Mouse (Mus musculus) layer of hippocampus, adult 2 months (tissue): Measurements from ENCODE around the gene Peg3. TPM values are rescaled to one million over a fixed set of nuclear protein-coding genes. Genes with fewer than 3 reads are reported as not detected.
A peak's percentile ranks its signal among the peaks of the same experiment; 100 is the strongest.

ENCODE experiments used
- DNase-seq, 2 experiments: peaks; one replicate each; pipeline ENCODE4 v3.0.0; 2022; ENCODE audit warnings: low spot score in 2 of 2
- H3K27ac ChIP-seq: fragments of 200-600 bp; 2 replicates; pipeline ENCODE4 v1.8.1; 2022
- H3K4me3 ChIP-seq: fragments of 200-600 bp; 2 replicates; pipeline ENCODE4 v1.8.1; 2022; ENCODE audit warnings: mild to moderate bottlenecking
- CTCF ChIP-seq: fragments of 200-600 bp; conservative IDR thresholded peaks from 2 replicates; pipeline ENCODE4 v1.8.1; 2022; ENCODE audit warnings: antibody characterized with exemption, mild to moderate bottlenecking, moderate library complexity
- total RNA-seq, 2 experiments: library from RNA; stranded (reverse); gene quantifications; 2 replicates each; pipeline ENCODE4 v1.2.3; 2021

Gene Peg3
- total RNA-seq, 2 experiments from 2014 or later, result 172 to 173 TPM

- Histone ChIP-seq H3K4me3 (no peak overlapping the region), H3K27ac (no peak overlapping the region)
- DNase-seq, result no peak
- no peak for TF ChIP-seq CTCF
Measured at GRCm38 (mm10) chr7:6744281-6744904, 14.2 kb upstream of the Peg3 start.

GRCm38 (mm10) chr7:6736060-6736459 is 5.8 kb upstream of the Peg3 start:
- Histone ChIP-seq H3K27ac (no peak overlapping the region), H3K4me3 (no peak overlapping the region)
- no peak for DNase-seq
- no peak for TF ChIP-seq CTCF

DNA sequence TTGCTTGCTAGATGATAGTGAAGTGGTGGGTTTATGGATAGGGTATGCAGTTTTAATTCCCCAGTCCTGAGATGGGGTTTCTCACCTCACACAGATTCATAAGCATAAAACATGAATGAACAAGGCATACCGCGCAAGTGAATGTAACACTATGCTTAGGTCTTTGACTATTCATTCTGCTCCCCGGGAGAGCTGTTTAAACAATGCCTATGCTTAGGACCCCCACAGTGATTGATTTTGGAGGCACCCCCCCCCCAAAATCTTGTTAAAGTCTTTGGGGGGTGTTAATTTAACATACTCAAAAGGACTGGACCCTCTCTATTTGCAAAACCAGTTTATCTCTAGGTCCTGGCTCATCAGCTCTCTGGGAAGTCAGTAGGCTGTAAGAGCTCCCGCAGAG is 1.7 kb upstream of the Peg3 start:
- DNase-seq, result no peak
- no peak overlapping the region for H3K27ac ChIP-seq
- peak overlapping the region; percentile 79 for H3K4me3 ChIP-seq
- no peak for TF ChIP-seq CTCF

GRCm38 (mm10) chr7:6731373-6731772 is 1.1 kb upstream of the Peg3 start:
- Histone ChIP-seq H3K27ac (no peak overlapping the region; the same call in 1 of the 2 replicates), H3K4me3 (peak overlapping the region; percentile 79)
- no peak for TF ChIP-seq CTCF
- DNase-seq, result no peak

DNA sequence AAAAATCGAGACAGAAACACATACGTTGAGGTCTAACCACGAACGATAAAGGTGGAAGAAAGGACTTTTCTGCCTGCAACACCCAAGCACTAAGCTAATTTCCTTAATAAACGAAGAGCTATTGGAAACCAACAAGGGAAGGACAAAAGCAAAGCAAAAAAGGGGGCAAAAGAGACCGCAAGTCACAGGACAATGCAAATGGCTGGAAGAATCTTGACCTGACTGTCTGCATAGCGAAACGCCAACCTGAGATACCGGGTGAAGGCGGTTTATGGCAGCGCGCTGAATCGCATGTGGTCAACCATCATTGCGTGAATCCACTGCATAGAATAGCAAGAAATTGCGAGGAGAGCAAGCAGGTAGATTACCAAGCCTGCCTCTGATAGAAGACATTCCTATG is 570 bp upstream of the Peg3 start:
- peak overlapping the region; percentile 95 for H3K27ac ChIP-seq
- no peak for TF ChIP-seq CTCF
- DNase-seq, result peak in 1 of 2 experiments; percentile 17
- H3K4me3 ChIP-seq, result peak overlapping the region; percentile 79

GRCm38 (mm10) chr7:6729061-6729817 is 992 bp downstream of the Peg3 start:
- Histone ChIP-seq H3K4me3 (peak overlapping the region; percentile 79), H3K27ac (peak overlapping the region; percentile 95)
- DNase-seq, result peak; percentile 93 to 97
- TF ChIP-seq CTCF, result peak; percentile 57

DNA sequence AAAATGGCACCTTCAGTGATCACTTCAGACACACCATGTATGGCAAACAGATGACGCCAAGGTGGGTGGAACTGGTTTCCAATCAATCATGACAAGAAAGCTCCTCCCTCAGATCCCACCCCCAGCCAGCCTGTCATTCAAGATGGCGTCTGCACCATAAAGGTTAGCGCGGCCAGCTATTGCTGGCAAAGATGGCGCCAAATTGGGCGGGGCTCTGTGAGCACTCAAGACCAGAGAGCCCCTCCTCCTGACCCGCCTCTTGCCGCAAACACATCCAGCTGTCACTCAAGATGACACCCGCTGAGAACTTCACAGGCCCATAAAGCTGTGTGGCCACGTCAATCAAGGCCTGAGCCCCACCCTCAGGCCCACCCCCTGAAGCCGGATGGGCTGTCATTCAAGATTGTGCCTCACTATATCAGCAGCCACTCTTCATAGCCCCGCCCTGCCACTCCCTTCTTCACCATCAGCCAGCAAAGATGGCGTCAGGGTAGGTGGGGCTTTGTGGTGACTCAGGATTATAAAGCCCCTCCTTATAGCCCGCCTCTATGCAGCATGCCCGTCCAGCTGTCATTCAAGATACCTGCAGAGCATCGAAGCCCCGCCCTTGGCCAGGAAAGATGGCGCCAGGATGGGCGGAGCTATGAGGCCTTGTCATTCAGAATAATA is 1.8 kb downstream of the Peg3 start:
- TF ChIP-seq CTCF, result no peak
- DNase-seq, result peak; percentile 90 to 96
- H3K4me3 ChIP-seq, result peak overlapping the region; percentile 63
- peak overlapping the region; percentile 94 for H3K27ac ChIP-seq

DNA sequence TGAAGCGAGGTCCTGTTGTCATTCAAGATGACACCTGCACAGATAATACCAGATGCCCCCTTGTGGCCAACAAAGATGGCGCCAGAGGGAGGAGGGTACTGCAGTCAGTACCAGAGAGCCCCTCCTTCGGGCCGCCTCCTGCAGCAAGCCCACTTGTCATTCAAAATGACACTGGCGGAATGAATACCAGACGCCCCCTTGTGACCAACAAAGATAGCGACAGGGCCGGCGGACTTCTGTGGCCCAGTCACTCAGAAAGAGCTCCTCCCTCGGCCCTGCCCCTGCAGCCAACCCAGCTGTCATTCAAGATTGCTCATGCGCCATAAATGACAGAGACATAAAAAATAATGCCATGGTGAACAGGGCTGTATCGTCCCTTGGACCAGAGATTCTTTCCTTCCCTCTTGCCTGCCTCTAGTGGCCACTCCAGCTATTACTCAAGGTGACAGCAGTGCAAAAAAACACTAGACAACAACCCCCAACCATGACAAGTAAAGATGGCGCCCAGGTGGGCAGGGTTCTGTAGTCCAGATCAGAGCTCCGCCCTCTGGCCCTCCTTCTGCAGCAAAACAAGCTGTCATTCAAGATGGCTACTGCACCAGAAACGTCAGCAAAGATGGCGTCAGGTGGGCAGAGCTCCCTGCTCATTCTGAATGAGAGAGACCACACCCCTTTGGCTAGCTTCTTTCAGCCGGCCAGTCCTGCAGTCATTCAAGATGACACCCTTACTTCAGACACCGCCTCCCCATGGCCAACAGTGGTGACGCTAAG is 2.7 kb downstream of the Peg3 start:
- Histone ChIP-seq H3K4me3 (peak overlapping the region; percentile 52), H3K27ac (peak overlapping the region; percentile 94)
- peak; percentile 82 to 93 for DNase-seq
- TF ChIP-seq CTCF, result peak; percentile 81

GRCm38 (mm10) chr7:6709396-6709795 is 20.8 kb downstream of the Peg3 start:
- TF ChIP-seq CTCF, result no peak
- Histone ChIP-seq H3K27ac (no peak overlapping the region), H3K4me3 (no peak overlapping the region)
- no peak for DNase-seq

- DNase-seq, result no peak
- no peak overlapping the region for H3K4me3 ChIP-seq
- TF ChIP-seq CTCF, result no peak
- H3K27ac ChIP-seq, result 0 out of 2 replicates have a peak overlapping the region, but pooled peaks have one; percentile 32
Measured at GRCm38 (mm10) chr7:6708451-6709180, 21.6 kb downstream of the Peg3 start.

GRCm38 (mm10) chr7:6707416-6708015 is 22.7 kb downstream of the Peg3 start:
- no peak for DNase-seq
- H3K27ac ChIP-seq, result peak overlapping the region; percentile 32; the same call in 1 of the 2 replicates
- TF ChIP-seq CTCF, result no peak
- no peak overlapping the region for H3K4me3 ChIP-seq

DNA sequence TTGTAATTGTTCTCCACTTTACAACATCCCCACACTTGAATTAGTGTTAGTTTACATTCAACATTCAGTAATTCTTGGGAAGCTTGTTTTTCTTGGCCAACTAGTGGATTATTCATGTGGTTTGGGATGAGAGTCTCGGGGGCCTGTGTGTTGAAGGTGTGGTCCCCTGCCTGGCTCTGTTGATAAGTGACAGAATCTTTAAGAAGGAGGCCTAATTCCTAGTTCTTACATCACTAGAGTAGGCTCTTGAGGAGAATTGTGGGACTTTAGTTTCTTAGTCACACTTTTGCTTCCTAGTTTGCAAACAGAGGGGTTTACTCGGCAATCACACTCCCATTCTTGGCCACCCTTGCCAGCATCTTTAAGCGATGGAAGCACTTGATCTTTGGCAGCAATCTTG is 31.0 kb downstream of the Peg3 start:
- Histone ChIP-seq H3K4me3 (no peak overlapping the region), H3K27ac (no peak overlapping the region)
- TF ChIP-seq CTCF, result no peak
- DNase-seq, result no peak
